Mouse (Mus musculus): Measurements from ENCODE around the gene Tmem56. TPM values are rescaled to one million over a fixed set of nuclear protein-coding genes. Genes with fewer than 3 reads are reported as not detected.

The Tmem56 gene
- total and polyA plus RNA-seq, 3 experiments: 0.32 to 0.39 TPM; not detected in 1

DNA sequence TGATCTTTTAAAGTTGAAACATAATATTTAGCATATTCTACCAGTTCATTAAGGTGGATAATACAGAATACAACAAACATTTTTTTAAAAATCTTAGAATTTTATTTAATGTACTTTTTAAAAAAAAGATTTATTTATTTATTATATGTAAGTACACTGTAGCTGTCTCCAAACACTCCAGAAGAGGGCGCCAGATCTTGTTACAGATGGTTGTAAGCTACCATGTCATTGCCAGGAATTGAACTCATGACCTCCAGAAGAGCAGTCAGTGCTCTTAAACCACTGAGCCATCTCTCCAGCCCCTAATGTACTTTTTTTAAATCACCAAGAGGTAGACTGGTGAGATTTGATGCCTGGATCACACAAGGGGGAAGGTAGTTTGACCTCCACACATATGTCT is 70.7 kb downstream of the Tmem56 start:
- no peak for TF ChIP-seq UBTF (IDR thresholded peaks at IDR 0.05; ENCODE audit: borderline replicate concordance, insufficient read depth, low read depth, low read length)
- H3K4me1 ChIP-seq (ENCODE audit: control insufficient read depth in 1 of 2, insufficient read depth in 2 of 2, low read length in 2 of 2): no peaks in the 10 kb centered on the region
- H3K27me3 ChIP-seq (ENCODE audit: control insufficient read depth in 1 of 2, insufficient read depth in 2 of 2, low read length in 2 of 2): no peaks in the 10 kb centered on the region; a peak in 1 of 4 replicates
- H3K36me3 ChIP-seq (ENCODE audit: control insufficient read depth in 1 of 2, insufficient read depth in 2 of 2, low read length in 2 of 2): no peaks in the 10 kb centered on the region
- no peak overlapping the region for H3K27ac ChIP-seq (ENCODE audit: control insufficient read depth, low read depth, low read length)
- no peak for DNase-seq (ENCODE audit: low read depth, low spot score)
- H3K4me3 ChIP-seq (ENCODE audit: control insufficient read depth in 1 of 2, insufficient read depth in 1 of 2, low read depth in 2 of 2, low read length in 2 of 2): no peak overlapping the region
- no peaks in the 10 kb centered on the region for H3K9me3 ChIP-seq (replicated peaks; ENCODE audit: insufficient read depth, low read length)
- no peaks in the 10 kb centered on the region for H3K79me2 ChIP-seq (ENCODE audit: control insufficient read depth, insufficient read depth, low read length, poor library complexity)
- no peak overlapping the region for H3K9ac ChIP-seq (ENCODE audit: control insufficient read depth, low read depth, low read length, poor library complexity, severe bottlenecking)

DNA sequence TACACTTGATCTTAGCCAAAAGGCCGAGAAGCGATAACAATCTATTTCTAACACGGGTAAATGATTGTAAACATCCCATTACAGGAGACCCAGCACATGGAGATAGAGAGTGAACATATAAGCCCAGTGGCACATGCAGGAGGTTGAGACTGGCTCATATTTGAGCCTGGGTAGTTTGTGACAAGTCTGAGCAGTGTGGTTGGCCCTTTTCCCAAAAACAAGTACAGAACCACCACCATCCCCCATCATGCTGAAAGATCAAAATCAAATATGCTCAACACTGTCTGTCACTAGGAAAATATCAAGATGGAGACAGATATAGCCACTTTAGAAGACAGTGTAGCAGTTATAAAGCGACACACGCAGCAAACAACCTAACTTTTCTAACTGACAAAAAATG is 73.9 kb downstream of the Tmem56 start:
- TF ChIP-seq MYC (IDR thresholded peaks at IDR 0.05; ENCODE audit: low read depth, low read length) (no peak), MXI1 (IDR thresholded peaks at IDR 0.05; ENCODE audit: low read depth, low read length) (no peak), GABPA (IDR thresholded peaks at IDR 0.05; ENCODE audit: low read depth, low read length) (no peak), MAX (IDR thresholded peaks at IDR 0.05; ENCODE audit: low read length) (no peak), POLR2A (IDR thresholded peaks at IDR 0.05; ENCODE audit: control insufficient read depth in 1 of 2, insufficient read depth in 1 of 2, low read depth in 1 of 2, low read length in 2 of 2, poor library complexity in 1 of 2) (no peak), MAZ (IDR thresholded peaks at IDR 0.05; ENCODE audit: low read depth, low read length) (no peak), TBP (IDR thresholded peaks at IDR 0.05; ENCODE audit: low read depth, low read length) (no peak), MAFK (IDR thresholded peaks at IDR 0.05; ENCODE audit: borderline replicate concordance, low read depth, low read length) (no peak), ELF1 (IDR thresholded peaks at IDR 0.05; ENCODE audit: low read depth, low read length) (no peak), ZKSCAN1 (IDR thresholded peaks at IDR 0.05; ENCODE audit: low read depth, low read length) (no peak), POLR2AphosphoS2 (IDR thresholded peaks at IDR 0.05; ENCODE audit: low read length) (no peak), GATA1 (IDR thresholded peaks at IDR 0.05; ENCODE audit: low read depth, low read length) (no peak), SMC3 (IDR thresholded peaks at IDR 0.05; ENCODE audit: low read depth, low read length) (no peak), MYB (IDR thresholded peaks at IDR 0.05; ENCODE audit: low read depth, low read length) (no peak)
- no peak overlapping the region for H3K27ac ChIP-seq (ENCODE audit: control insufficient read depth, low read depth, low read length)

DNA sequence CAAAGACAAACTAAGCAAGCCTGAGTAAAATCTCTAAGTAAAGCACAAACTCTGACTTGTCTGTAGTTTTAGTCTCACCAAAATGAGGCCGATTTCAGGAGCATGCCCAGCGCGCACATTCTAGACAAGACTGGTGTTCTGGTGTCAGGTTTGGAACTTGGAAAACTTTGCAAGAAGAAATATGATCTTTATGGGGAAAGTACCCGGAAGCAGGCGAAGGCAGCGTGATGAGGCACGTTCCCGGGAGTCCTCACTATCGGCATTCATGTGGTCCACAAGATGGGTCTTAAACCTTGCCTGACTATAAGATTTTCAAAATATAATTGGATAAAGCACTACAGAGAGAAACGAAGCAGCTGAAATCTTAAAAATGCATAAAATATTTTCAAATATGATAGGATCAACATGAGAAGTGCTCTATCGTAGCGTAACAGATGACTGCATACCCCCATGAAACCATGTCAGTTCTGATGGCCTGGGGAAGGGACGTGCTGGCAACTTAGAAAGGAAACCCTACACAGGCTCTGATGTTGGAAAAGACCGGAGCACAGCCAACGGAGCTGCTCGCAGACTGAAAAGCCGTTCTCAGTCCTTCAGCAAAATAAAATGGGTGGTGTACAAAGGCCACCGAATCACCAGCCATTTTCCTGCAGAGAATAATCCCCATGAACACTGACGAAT is 76.6 kb downstream of the Tmem56 start:
- Histone ChIP-seq H3K4me3 (ENCODE audit: control insufficient read depth in 1 of 2, insufficient read depth in 1 of 2, low read depth in 2 of 2, low read length in 2 of 2) (no peak overlapping the region), H3K36me3 (ENCODE audit: control insufficient read depth in 1 of 2, insufficient read depth in 2 of 2, low read length in 2 of 2) (peaks cover 0 to 4% of the 10 kb centered on the region in 2 experiments; a peak in 2 of 4 replicates), H3K27ac (ENCODE audit: control insufficient read depth, low read depth, low read length) (no peak overlapping the region), H3K79me2 (ENCODE audit: control insufficient read depth, insufficient read depth, low read length, poor library complexity) (no peaks in the 10 kb centered on the region), H3K9me3 (replicated peaks; ENCODE audit: insufficient read depth, low read length) (no peaks in the 10 kb centered on the region), H3K9ac (ENCODE audit: control insufficient read depth, low read depth, low read length, poor library complexity, severe bottlenecking) (no peak overlapping the region), H3K4me1 (ENCODE audit: control insufficient read depth in 1 of 2, insufficient read depth in 2 of 2, low read length in 2 of 2) (peaks cover 0 to 3% of the 10 kb centered on the region in 2 experiments; a peak in 2 of 4 replicates), H3K27me3 (ENCODE audit: control insufficient read depth in 1 of 2, insufficient read depth in 2 of 2, low read length in 2 of 2) (no peaks in the 10 kb centered on the region; a peak in 1 of 4 replicates)
- no peak for DNase-seq (ENCODE audit: low read depth, low spot score)
- TF ChIP-seq UBTF (IDR thresholded peaks at IDR 0.05; ENCODE audit: borderline replicate concordance, insufficient read depth, low read depth, low read length) (no peak), CTCF (IDR thresholded peaks at IDR 0.05 in 2 of 3, conservative IDR thresholded peaks at IDR 0.05 in 1 of 3; ENCODE audit: control insufficient read depth in 1 of 3, insufficient read depth in 1 of 3, low read depth in 2 of 3, low read length in 3 of 3, poor library complexity in 1 of 3, severe bottlenecking in 1 of 3) (no peak), ZC3H11A (IDR thresholded peaks at IDR 0.05; ENCODE audit: low read depth, low read length) (no peak), SIN3A (IDR thresholded peaks at IDR 0.05; ENCODE audit: low read length) (no peak), GABPA (IDR thresholded peaks at IDR 0.05; ENCODE audit: low read depth, low read length) (no peak), SMC3 (IDR thresholded peaks at IDR 0.05; ENCODE audit: low read depth, low read length) (no peak), ETS1 (IDR thresholded peaks at IDR 0.05; ENCODE audit: low read depth, low read length) (no peak), ELF1 (IDR thresholded peaks at IDR 0.05; ENCODE audit: low read depth, low read length) (no peak)

More for the DNA sequence above, 73.9 kb downstream of the Tmem56 start:
- Histone ChIP-seq H3K4me1 (ENCODE audit: control insufficient read depth in 1 of 2, insufficient read depth in 2 of 2, low read length in 2 of 2) (no peaks in the 10 kb centered on the region), H3K9ac (ENCODE audit: control insufficient read depth, low read depth, low read length, poor library complexity, severe bottlenecking) (no peak overlapping the region), H3K79me2 (ENCODE audit: control insufficient read depth, insufficient read depth, low read length, poor library complexity) (no peaks in the 10 kb centered on the region), H3K9me3 (replicated peaks; ENCODE audit: insufficient read depth, low read length) (no peaks in the 10 kb centered on the region), H3K4me3 (ENCODE audit: control insufficient read depth in 1 of 2, insufficient read depth in 1 of 2, low read depth in 2 of 2, low read length in 2 of 2) (no peak overlapping the region), H3K27me3 (ENCODE audit: control insufficient read depth in 1 of 2, insufficient read depth in 2 of 2, low read length in 2 of 2) (no peaks in the 10 kb centered on the region; a peak in 2 of 4 replicates), H3K36me3 (ENCODE audit: control insufficient read depth in 1 of 2, insufficient read depth in 2 of 2, low read length in 2 of 2) (no peaks in the 10 kb centered on the region)
- DNase-seq (ENCODE audit: low read depth, low spot score): no peak
